Mouse (Mus musculus): ENCODE results near the gene Gnaz. TPM values are rescaled to one million over a fixed set of nuclear protein-coding genes. Genes with fewer than 3 reads are reported as not detected.

The Gnaz gene
- polyA plus RNA-seq, 1 experiment: not detected

DNA sequence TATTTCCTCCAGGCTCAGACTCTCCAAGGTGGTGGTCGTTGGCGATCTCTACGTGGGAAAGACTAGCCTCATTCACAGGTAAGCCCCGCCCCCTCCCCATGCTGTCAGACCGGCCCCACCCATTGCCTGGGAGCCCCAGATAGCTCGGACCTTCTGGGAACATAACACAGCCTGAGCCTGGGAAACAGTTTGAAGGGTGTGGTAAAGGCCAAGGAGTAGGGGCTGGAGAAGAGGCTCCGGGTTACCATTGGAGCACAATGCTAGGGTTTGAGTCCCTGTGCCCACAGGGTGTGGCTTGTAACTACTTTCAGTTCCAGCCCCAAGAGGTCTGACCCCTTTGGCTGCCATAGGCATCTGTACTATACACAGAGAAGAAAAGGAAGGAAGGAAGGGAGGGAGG is 77.5 kb downstream of the Gnaz start:
- TF ChIP-seq GATA1 (IDR thresholded peaks at IDR 0.05; ENCODE audit: low read length): no peak

DNA sequence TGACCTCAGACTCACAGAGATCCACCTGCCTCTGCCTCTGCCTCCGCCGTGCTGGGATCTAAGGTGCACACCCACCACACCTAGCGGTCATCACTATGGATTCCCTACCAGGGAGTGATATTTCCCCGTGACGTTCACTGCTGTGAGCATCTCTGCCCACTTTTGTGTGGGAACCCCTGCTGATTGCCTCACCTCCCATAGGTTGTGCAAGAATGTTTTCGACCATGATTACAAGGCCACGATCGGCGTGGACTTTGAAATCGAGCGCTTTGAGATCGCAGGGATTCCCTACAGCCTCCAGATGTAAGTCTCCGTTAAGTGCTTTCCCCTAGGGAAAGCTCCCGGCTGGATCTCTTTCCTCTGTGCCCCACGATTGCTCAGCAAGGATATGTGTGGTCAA is 78.9 kb downstream of the Gnaz start:
- TF ChIP-seq GATA1 (IDR thresholded peaks at IDR 0.05; ENCODE audit: low read length): no peak

DNA sequence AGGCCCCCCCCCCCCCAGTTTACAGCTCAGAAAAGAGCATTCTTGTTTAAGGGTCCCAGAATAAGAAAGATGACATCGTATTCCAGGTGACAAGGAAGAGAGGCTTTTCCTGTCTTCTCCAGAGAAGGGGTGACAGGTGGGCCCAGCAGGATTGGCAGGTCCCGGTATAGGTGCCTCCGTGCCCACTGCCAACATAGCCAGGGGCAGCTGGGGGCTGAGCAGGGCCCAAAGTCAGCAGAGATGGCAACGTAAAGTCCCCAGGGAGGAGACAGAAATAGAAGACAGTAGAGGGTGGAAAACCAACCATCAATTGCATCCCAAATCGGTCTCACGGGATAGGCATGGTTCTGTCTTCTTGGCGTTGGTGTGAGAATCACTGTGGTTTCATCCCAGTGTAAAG is 81.7 kb downstream of the Gnaz start:
- no peak for TF ChIP-seq GATA1 (IDR thresholded peaks at IDR 0.05; ENCODE audit: low read length)

DNA sequence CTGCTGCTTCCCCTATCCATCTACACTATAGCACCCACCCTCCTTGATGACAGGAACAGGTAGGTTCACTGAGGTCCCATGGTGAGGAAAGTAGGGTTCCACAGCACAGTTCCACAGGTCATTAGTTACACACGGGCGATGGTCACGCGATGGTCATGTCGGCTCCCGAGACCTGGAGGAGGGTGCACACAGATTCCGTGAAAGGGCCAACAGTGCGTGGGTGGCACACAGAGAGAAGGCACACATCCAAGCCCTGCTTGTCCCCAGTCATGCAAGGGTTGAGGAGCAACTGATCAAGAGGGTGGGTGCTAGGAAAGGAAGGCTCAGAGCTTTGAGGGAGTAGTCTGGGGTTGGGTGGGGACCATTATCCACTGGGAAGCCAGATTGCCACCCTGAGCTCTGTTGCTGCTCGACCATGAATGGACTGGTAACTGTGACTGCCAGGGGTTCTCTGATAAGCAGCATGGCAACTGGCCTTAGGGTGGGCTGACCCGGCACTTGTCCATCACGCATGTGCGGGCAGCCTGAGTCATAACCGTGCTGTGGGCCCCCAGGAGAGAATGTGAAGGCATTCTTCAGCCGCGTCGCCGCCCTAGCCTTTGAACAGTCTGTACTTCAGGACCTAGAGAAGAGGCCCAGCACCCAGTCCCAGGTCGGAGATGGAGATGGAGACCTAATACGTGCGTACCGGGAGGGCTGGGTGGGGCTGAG is 84.5 kb downstream of the Gnaz start:
- TF ChIP-seq GATA1 (IDR thresholded peaks at IDR 0.05; ENCODE audit: low read length): no peak

DNA sequence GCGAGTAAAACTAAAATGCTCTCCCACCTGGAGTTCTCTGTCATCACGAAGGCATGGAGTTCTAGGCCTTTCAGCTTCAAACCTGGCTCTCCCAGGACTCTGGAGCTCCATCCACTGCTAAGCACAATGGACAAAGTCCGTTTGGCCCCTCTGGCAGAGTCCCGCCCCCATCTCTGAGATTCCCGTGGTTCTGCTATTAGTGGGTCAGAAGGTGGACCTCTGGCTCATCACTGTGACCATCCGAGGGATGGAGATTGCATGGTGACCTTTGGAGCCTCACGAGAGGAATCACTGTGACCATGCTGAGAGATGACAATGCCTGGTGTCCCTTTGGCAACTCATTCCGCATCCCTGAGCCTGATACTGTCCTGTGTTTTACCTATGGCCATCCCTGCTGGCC is 85.9 kb downstream of the Gnaz start:
- TF ChIP-seq GATA1 (IDR thresholded peaks at IDR 0.05; ENCODE audit: low read length): no peak

DNA sequence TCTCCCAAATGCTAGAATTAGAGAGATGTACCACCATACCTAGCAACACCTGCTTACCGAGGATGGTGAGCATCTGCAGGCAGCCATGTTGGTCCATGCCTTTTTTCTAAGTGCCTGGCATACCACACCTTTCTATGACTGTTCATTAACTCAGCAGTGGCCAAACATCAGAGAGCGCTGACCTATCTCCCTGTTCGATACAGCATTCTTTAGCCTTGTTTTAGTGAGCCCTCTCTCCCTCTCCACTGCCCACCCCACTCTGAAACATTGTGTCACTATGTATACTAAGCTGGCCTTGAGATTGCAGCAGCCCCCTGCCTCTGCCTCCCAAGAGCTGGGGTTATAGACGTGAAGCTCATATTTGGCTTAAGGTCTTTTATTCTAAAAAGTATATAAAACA is 86.7 kb downstream of the Gnaz start:
- TF ChIP-seq GATA1 (IDR thresholded peaks at IDR 0.05; ENCODE audit: low read length): no peak

DNA sequence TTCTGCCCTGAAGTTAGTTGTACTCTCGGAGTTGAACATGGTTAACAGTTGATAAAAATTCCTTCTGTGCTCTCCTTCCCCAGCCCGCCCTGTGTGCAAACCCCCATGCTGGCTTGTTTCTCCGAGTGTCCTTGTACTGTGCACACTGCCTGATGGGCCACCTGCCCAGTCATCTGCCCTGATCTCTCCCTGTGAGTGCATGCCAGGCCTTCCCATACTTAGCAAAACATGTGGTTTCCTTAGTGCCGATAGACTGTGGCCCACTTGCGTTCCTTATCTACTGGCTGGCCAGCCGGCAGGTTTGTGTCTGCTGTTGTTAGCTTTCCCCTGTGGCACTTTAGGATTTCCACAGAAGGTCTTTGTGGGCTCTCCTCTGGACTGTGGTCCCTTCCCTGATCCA is 87.1 kb downstream of the Gnaz start:
- no peak for TF ChIP-seq GATA1 (IDR thresholded peaks at IDR 0.05; ENCODE audit: low read length)

DNA sequence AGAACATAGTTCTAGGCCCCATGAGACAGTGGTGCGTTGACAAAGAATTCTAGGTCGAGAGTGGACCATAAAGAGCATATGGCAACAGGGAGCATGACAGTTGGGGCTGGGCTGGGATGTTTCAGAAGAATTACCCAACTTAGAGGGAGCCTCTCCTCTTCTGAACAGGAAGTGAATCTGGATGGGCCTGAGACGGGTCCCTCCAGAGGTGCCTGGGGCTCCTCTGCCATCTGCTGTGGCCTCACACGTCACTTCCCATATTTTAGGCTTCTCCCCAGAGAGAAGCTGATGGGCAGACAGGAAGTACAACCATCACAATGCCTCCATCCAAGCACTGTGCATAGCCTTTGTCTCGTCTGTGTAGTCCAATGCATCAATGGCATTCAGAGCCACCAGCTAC is 88.7 kb downstream of the Gnaz start:
- no peak for TF ChIP-seq GATA1 (IDR thresholded peaks at IDR 0.05; ENCODE audit: low read length)

DNA sequence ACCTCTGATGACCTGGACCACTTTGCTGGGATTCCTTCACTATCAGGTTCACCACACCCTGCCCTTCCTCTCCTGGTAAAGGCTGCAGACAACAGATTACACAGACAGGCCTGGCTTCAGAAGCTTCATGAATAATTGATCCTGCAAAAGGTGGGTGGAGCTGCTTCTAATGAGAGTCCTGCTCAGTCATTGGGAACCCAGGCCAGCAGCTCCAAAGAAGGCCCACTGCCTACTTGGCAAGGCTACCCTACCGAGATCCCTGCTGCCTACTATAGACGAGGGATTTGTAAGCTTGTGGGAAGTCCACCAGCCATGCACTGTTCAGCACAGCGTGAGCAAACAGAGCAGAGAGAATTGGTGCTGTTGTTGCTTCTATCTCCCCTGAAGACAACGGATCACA is 89.3 kb downstream of the Gnaz start:
- no peak for TF ChIP-seq GATA1 (IDR thresholded peaks at IDR 0.05; ENCODE audit: low read length)

DNA sequence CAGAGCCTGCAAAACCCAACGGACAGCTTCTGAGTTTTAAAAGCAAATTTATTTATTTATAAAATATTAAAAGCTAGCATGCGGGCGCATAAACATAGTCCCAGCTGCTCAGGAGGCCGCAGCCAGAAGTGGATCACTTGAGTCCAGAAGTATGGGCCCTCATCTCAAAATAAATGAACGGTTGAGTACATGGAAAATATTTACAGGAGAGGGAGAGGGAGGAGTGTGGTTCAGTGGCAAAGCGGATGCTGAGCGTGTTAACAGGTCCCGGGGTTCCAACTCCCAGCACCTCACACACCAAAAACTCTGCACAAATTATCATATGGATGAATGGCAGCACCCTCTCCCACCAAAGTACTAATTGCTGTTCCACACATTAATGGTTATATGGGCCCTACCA is 91.4 kb downstream of the Gnaz start:
- TF ChIP-seq GATA1 (IDR thresholded peaks at IDR 0.05; ENCODE audit: low read length): no peak

DNA sequence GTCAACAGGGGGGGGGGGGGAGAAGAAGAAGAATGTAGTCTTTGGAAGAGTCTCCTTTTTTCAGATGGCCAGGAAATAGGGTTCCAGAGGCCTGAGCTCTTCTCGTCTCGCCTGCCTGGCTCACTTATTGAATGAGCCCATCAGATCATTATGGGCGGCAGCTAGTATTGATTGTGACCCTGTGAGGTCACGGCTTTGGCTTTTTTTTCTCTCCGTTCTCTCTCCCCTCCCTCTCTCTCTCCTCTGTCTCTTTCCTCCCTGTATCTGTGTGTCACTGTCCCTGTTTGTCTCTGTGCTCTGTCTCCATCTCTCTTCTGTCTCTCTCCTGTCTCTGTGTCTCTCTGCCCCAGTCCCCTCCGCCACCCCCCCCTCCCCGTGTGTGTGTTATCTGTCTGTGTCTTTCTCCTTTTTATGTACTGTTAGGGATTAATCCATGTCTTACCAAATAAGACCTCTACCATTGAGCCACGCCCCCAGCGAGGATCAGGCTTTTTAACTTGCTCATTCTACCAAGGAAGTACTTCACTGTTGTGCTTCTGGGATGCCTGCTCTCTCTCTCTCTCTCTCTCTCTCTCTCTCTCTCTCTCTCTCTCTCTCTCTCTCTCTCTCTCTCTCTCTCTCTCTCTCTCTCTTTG is 91.9 kb downstream of the Gnaz start:
- TF ChIP-seq GATA1 (IDR thresholded peaks at IDR 0.05; ENCODE audit: low read length): no peak

DNA sequence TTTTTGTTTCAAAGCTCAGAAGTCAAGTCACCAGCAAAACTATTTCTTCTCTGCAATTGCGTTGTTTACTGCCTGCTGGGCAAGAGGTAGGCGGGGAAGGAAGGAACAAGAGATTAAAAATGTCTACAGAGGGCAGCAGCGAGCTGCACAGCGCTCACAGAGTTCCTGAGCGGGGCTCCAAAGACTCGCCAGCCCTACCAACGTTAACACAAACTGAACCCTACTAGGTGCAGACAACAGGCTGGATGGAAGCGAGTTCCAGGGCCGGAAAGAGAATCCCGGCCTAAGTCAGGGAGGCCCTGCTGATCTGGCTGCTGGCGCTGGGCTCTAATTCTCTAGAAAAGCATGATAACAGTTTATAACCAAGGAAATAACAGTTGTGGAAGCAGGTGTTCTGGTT is 92.4 kb downstream of the Gnaz start:
- no peak for TF ChIP-seq GATA1 (IDR thresholded peaks at IDR 0.05; ENCODE audit: low read length)

DNA sequence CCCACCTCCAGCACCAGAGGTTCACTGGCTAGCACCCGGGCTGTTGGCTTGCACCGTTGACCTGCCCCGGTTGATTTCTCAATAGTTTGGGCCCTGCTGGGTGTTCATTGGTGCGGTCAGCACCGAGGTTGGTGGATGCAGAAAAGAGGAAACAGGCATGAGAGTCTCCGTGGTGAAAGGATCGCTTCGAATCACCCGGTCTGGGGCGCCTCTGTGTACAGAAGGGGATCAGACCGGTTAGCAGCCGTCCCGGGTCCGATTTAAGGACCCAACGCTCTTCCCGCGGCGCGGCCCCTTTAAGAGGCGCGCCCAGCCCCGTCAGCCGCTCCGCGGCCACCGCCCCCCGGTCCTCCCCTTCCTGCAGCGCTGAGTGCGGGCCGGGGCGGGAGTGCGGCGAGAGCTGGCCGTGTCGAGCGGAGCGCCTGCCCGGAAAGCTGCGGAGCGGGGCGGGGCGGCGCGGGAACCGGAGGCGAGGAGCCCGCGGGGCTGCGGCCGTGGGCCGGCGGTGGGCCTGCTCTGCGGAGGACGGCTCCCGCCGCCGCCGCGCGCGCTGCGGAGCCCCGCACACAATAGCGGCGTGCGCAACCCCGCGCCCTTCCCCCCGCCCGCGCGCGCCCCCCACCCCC is 93.4 kb downstream of the Gnaz start, which contains the start of gene Bcr:
Gene Bcr, plus strand, starts transcription at position 376 of the 626 bp plus-strand sequence.
- TF ChIP-seq GATA1 (IDR thresholded peaks at IDR 0.05; ENCODE audit: low read length): no peak

DNA sequence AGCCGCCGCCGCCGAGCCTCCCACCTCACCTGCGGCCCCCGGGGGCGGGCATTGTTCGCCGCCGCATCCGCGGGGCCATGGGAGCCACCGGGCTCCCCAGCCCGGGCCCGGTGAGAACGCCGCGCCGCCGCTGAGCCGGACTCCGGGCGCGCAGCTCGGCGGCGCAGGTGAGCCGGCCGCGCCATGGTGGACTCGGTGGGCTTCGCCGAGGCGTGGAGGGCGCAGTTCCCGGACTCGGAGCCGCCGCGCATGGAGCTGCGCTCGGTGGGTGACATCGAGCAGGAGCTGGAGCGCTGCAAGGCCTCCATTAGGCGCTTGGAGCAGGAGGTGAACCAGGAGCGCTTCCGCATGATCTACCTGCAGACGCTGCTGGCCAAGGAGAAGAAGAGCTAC is 93.9 kb downstream of the Gnaz start:
- no peak for TF ChIP-seq GATA1 (IDR thresholded peaks at IDR 0.05; ENCODE audit: low read length)

DNA sequence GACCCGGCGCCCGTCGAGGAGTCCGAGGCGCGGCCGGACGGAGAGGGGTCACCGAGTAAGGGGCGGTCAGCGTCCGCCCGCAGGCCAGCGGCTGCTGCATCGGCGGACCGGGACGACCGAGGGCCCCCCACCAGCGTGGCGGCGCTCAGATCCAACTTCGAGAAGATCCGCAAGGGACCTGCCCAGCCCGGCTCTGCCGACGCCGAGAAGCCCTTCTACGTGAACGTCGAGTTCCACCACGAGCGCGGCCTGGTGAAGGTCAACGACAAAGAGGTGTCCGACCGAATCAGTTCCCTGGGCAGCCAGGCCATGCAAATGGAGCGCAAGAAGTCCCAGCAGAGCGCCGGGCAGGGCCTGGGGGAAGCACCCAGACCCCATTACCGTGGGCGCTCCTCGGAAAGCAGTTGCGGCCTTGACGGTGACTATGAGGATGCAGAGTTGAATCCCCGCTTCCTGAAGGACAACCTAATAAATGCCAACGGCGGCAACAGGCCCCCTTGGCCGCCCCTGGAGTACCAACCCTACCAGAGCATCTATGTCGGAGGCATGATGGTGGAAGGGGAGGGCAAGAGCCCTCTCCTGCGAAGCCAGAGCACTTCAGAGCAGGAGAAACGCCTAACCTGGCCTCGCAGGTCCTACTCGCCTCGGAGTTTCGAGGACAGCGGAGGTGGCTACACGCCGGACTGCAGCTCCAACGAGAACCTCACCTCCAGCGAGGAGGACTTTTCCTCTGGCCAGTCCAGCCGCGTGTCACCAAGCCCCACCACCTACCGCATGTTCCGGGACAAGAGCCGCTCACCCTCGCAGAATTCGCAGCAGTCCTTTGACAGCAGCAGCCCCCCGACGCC is 94.6 kb downstream of the Gnaz start:
- no peak for TF ChIP-seq GATA1 (IDR thresholded peaks at IDR 0.05; ENCODE audit: low read length)

DNA sequence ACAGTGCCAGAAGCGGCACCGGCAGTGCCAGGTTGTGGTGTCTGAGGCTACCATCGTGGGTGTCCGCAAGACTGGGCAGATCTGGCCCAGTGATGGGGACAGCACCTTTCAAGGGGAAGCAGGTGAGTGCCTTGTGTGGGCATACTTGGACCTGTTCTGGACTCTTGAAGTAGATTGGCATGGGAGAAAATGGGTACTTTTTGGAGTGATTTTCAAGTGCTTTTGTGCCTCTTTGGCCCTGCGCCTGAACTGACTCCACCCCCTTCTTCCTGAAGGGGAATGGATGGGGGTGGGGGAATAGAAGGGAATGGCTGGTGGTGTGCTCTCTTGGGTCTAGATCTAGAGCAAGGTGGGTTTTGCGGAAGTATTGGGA is 95.2 kb downstream of the Gnaz start:
- no peak for TF ChIP-seq GATA1 (IDR thresholded peaks at IDR 0.05; ENCODE audit: low read length)

Data from G1E-ER4 (cell line).